ENCODE assay signal across 8 mouse cellular contexts in genomic region chr2:31469931-31470682, GRCm38 (mm10). TPM values are rescaled to one million over a fixed set of nuclear protein-coding genes. Genes with fewer than 3 reads are reported as not detected.
DNase-seq lines count a peak whose midpoint lies in the region; ATAC-seq and TF ChIP-seq lines count a peak whose summit lies in the region.

TSS of gene Ass1 (plus strand) at chr2:31470207.

- peaks cover 64% of the 10 kb centered on the region for H3K27me3 ChIP-seq in hindbrain, embryonic 10.5 days (ENCODE audit: insufficient read depth, poor library complexity, severe bottlenecking)
- no peaks in the 10 kb centered on the region for H3K27me3 ChIP-seq in lung, postnatal 0 days (replicated peaks; ENCODE audit: insufficient read depth, low read length)

- peak; percentile 63 for TF ChIP-seq CTCF in lung, postnatal 0 days (IDR thresholded peaks at IDR 0.05)

- H3K4me3 ChIP-seq in hindbrain, embryonic 10.5 days, result peak within 1 kb of the TSS; percentile 54
- peak within 1 kb of the TSS; percentile 50 for H3K4me3 ChIP-seq in lung, postnatal 0 days (ENCODE audit: low read depth, low read length)

- peak within 1 kb of the TSS; percentile 52 for H3K9ac ChIP-seq in lung, postnatal 0 days (replicated peaks; ENCODE audit: low read depth)

- 0 out of 2 replicates have a peak within 1 kb of the TSS, but pooled peaks have one; percentile 35 for H3K27ac ChIP-seq in hindbrain, embryonic 10.5 days
- peak within 1 kb of the TSS; percentile 76 for H3K27ac ChIP-seq in lung, postnatal 0 days (ENCODE audit: low read length)

- no peaks in the 10 kb centered on the region for H3K36me3 ChIP-seq in hindbrain, embryonic 10.5 days
- H3K36me3 ChIP-seq in lung, postnatal 0 days (ENCODE audit: insufficient read depth, low read length), result no peaks in the 10 kb centered on the region

- 1% methylated on average over 49 of the region's 49 CpGs for WGBS in hindbrain, embryonic 10.5 days
- WGBS in lung, postnatal 0 days, result under 1% methylated on average over 37 of the region's 49 CpGs

- H3K4me1 ChIP-seq in hindbrain, embryonic 10.5 days (replicated peaks), result peaks cover 35% of the 10 kb centered on the region
- no peaks in the 10 kb centered on the region; the same call in 1 of the 2 replicates for H3K4me1 ChIP-seq in lung, postnatal 0 days (ENCODE audit: insufficient read depth, low read depth, low read length)

- peak within 1 kb of the TSS; percentile 88 for H3K4me2 ChIP-seq in lung, postnatal 0 days (replicated peaks; ENCODE audit: low read depth, low read length)

- H3K9me3 ChIP-seq in hindbrain, embryonic 10.5 days, result 0 out of 2 replicates have a peak, but pooled peaks cover 6% of the 10 kb centered on the region
- no peaks in the 10 kb centered on the region for H3K9me3 ChIP-seq in lung, postnatal 0 days (ENCODE audit: low read length)

- ATAC-seq in frontal cortex, adult (ENCODE audit: low TSS enrichment), result peak; percentile 69
- peak; percentile 94 for ATAC-seq in lung, postnatal 0 days

- DNase-seq in MN1 (ENCODE audit: low spot score), result peak; percentile 93
- peak; percentile 36 to 45 for DNase-seq in cerebellum, adult 18-20 months
- peak; percentile 50 for DNase-seq in hindbrain, embryonic 10.5 days (ENCODE audit: low spot score)
- DNase-seq in layer of hippocampus, postnatal 10 days (ENCODE audit: low spot score in 2 of 2), result peak; percentile 36 to 54
- peak; percentile 93 for DNase-seq in lung, postnatal 0 days (ENCODE audit: low spot score)
- peak; percentile 71 for DNase-seq in retina, embryonic 14.5 days (ENCODE audit: low spot score)
- DNase-seq in thymus, postnatal 25 days, result peak; percentile 93

- no peak for TF ChIP-seq EP300 in lung, postnatal 0 days (IDR thresholded peaks at IDR 0.05)

RNA-seq across cellular contexts. Expression of gene Ass1, which starts in this region (rescaled TPM):
- polyA plus RNA-seq in hindbrain, embryonic 10.5 days (2016; fragmentation: Nextera tagmentation; extraction: Ambion mirVana), result 11.8 and 15.0 TPM in 2 replicates
- 10 to 100 TPM; 13.6 to 17.6 TPM for total RNA-seq in layer of hippocampus, postnatal 10 days (2021)
- polyA plus RNA-seq in lung, postnatal 0 days (2015; fragmentation: Nextera tagmentation; extraction: Ambion mirVana), result 26.0 and 27.0 TPM in 2 replicates

Comparison
In these comparisons a context has a peak if more than half of its experiments do, and no peak if none do; other contexts are left out.
1. Peak in every context shown above with its lines: DNase-seq, ATAC-seq, H3K4me3 ChIP-seq and H3K27ac ChIP-seq.
2. DNase-seq: peak in every context shown above with its lines; median percentile 93 in MN1; 93 in lung, postnatal 0 days; 93 in thymus, postnatal 25 days; 71 in retina, embryonic 14.5 days; 50 in hindbrain, embryonic 10.5 days; 45 in layer of hippocampus, postnatal 10 days; 40 in cerebellum, adult 18-20 months.